Mouse (Mus musculus): ENCODE data around the gene Car5a. TPM values are rescaled to one million over a fixed set of nuclear protein-coding genes. Genes with fewer than 3 reads are reported as not detected.

The Car5a gene
- total RNA-seq, 1 experiment from 2014 or later = 6.4 TPM

DNA sequence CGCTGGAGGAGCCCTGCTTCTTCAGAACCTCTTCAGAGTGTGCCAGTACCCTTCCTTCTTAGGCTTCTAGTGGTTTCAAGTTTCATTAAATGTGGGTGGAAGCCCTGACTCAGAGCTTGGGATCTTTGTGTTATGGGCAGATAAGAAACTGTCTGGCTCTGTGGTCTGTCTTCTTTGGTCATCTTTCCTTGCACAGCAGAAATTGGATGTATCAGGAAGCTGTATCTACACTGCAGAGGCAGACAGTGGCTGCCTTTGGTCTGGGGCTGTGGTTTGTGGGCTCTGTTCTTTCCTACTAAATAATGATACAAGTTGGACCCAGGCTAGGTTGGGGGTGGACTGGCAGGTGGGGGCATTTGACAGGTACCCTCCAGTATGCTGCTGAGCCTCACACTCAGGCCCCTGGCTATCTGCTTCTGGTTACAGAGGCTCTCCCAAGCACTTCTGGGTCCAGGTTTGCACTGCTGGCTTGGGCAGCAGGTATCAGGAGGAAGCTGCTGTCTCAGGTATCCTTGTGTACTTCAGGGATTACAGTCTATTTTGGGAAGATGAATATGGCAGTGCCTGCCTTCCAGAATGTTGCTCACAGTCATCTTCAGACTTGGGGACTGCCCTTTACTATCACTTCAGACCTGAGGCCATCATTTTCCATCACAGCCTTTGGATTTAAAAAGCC lies 11.3 kb upstream of the Car5a start:
- no peak for DNase-seq

- no peak for DNase-seq
Observed at GRCm38 (mm10) chr8:121954981-121955555, 10.4 kb upstream of the Car5a start.

- DNase-seq = no peak
Observed at GRCm38 (mm10) chr8:121953821-121954545, 9.3 kb upstream of the Car5a start.

- no peak for DNase-seq
Observed at GRCm38 (mm10) chr8:121952800-121953199, 8.1 kb upstream of the Car5a start.

- DNase-seq = no peak
Observed at GRCm38 (mm10) chr8:121952122-121952521, 7.4 kb upstream of the Car5a start.

DNA sequence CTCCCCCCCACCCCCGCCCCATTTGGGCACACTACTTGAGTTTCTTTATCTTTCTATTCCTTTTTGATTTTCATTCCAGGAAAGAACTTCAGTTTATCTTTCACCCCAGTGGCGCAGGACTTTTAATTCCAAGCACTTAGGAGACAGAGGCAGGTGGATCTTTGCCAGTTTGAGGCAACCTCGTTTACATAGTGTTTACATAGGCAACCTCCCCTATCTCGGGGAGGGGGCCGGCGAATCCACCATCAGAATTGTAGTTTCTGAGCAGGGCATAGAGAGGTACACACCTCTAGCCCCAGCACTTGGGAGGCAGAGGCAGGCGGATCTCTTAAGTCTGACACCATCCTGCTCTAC lies 6.9 kb upstream of the Car5a start:
- DNase-seq = no peak

- DNase-seq = peak; percentile 89
Observed at GRCm38 (mm10) chr8:121950749-121951655, 6.3 kb upstream of the Car5a start.

DNA sequence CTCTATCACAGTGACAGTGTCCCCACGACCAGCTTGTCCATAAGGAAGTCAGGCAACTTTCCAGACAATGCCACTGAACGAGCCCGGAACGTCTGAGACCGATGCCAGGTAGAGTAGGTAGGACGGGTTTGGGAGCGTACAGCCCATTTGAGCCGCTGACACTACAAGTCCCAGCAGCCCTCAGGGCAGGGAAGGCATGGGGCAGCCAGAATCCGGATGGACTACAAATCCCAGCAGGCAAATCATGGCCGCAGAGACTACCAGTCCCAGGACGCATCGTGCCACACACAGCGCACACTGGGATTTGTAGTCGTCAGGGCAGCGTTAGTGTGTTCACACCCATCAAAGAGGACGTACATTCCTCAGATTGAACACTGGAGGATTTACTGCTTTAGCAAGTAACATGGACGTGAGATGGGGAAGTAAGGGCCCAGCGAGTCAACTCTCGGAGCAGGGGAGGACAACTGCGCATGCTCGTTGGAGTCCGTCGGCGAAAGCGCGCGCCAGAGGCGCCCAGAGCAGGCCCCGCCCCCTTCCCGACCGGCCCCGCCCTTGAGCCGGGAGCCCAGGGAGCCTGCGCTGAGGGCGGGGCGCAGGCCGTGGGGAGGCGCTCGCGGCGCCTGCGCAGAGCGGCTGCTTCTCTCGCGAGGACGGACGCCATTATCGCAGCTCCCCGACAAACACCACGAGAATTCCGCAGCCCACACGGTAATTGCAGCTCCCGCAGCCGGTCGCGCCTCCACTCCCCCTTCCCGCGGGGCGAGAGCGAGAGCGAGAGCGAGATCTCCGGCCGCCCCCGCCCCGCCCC lies 5.4 kb upstream of the Car5a start:
- peak; percentile 99 for DNase-seq

DNA sequence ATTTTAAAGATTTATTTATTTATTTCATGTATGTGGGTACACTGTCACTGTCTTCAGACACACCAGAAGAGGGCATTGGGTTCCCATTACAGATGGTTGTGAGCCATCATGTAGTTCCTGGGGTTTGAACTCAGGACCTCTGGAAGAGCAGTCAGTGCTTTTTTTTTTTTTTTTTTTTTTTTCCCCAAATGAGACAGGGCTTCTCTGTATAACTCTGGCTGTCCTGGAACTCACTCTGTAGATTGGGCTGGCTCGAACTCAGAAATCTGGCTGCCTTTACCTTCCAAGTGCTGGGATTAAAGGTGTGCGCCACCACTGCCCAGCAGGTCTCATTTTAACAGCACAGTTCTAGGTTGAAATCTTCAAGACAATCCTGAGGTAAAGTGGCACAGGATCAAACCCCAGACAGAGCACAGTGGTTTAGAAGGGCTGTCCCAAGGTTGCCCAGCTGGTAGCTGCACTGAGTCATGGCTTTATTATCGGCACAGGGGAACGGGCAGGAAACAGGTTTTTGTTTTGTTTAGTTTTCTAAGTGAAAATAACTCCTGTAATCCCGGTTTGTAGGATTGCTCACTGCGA lies 4.6 kb upstream of the Car5a start, which contains the start of gene Banp:
Gene Banp (plus strand): TSS at position 529 of the 579 bp plus-strand sequence.
- DNase-seq = no peak

DNA sequence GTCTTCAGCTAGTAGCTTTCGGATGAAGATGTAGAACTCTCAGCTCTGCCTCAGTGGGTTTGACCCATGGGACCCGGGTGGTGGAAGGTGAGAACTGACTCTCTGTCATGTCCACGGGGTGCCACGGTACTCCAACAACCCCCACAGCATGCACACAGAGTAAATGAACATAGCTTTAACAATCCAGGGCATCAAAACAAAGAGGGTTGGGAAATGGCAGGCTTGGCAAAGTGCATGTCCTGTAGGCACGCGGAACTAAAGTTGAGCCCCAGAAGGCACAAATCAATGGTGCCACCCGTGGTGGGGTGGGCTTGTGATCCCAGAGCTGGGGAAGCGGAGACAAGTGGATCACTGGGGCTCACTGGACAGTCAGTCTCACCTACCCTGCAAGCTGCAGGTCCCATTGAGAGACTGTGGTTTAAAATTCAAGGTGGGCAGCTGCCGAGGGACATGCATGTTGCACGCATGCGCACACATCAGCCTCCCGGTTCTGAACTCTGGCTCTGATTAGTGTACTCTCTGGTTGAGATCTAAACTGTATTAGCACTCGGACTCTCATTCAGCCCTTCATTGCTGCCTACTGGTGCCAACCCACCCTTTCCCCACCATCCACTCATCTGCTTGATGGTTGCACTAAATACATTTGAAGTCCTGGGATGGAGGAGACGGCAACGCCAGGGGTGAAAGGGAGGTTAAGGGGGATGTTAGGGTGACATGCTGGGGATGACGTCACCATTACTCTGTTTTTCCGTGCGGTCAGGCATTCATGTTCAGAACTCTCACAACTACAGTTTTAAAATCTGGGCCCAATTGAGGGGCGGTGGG lies 3.8 kb upstream of the Car5a start:
- no peak for DNase-seq

GRCm38 (mm10) chr8:121947753-121948141 lies 3.0 kb upstream of the Car5a start:
- DNase-seq = peak; percentile 96

DNA sequence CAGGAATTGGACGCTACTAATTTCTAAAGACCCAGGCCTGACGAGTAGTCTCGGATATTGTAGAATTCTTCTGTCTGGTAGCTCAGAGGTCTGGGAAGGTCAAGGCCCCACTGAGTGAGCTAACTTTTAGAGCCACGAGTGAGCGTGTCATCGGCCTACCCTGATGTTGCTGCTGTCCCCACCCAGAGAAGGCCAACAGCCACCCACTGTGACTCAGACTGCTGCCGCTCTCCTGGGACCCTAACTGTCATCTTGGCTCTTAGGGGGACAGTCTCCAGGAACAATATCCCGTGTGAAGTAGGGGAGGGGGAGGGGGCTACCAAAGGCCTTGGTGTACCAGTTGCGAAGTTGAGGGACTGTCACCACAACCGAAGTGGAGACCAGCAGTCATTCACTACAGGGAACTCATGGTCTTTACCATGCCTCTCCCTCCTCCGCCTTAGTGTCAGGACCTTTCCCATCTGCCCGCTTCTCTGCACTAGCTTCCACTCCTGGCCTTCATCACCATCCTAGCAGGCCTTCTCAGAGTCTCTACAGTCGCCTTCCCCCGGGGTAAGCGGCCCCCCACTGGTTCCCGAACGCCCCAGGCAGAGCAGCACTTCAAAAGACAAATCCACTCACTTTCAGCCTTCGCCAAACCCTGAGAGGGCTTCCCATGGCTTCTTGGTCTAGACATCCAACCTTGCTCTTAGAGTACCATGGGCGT lies 2.5 kb upstream of the Car5a start:
- peak; percentile 51 for DNase-seq

GRCm38 (mm10) chr8:121946351-121946750 lies 1.6 kb upstream of the Car5a start:
- no peak for DNase-seq

DNA sequence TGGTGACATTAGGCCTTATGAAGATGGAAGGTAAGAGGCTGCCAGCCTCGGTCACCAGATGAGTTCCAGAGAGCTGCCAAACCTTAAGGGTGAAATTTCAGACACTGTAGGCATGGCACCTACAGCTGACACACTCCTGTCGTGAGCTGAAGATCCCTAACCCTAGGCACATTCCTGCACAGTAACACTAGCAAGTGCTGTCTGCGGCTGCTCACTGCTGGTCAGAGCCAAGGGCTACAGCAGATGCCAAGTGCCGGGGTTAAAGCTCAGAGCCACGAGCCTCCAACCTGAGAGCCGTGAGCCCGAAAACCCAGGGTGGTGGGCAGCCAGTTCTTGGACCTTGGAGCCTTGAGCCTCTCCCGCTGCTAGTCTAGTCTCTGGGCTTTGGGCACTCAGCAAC lies 988 bp downstream of the Car5a start:
- DNase-seq = no peak

GRCm38 (mm10) chr8:121943057-121943540 lies 1.6 kb downstream of the Car5a start:
- DNase-seq = no peak

DNA sequence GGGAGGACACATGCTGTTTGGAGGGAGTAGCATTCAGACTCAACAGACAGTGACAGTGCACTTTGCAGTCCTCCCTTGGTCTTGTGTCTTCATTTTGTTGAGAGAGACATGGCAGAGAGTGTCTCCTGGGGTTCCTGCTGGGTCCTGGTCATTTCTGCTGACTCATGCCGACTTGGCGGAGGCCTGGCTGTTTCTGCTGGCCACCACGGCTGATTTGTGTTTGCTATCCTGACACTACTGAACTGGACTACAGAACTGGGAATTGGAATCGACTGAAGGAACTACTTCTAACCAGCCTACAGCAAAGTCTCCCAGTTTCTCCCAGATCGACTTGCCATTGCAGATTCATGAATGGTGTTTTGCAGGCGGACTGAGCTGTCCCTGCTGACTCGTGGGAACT lies 6.0 kb downstream of the Car5a start:
- DNase-seq = no peak

DNA sequence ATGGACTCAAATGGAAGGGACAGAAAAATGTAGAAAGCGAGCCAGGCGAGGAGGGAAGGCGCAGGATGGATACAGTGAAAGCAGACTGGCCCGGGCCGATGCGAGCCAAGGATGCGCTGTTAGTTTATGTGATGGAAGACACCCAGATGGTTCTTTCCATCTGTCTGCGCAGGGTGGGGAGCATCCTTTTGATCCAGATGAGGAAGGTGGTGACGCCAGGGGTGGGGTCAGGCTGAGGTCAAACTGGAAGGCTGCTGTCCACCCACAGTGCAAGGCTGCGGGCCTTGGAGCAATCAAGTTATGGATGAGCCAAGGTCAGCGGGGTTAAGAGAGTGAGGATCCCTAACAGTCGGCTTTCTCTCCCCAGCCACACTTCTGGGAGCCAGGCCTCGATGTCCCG lies 8.3 kb downstream of the Car5a start:
- no peak for DNase-seq

GRCm38 (mm10) chr8:121935341-121936294 lies 9.1 kb downstream of the Car5a start:
- peak; percentile 51 for DNase-seq
